Mouse (Mus musculus) stomach, embryonic 16.5 days (tissue): Measurements from ENCODE around the gene 1300017J02Rik. TPM values are rescaled to one million over a fixed set of nuclear protein-coding genes. Genes with fewer than 3 reads are reported as not detected.
"Not testable (repeated sequence)": the region's sequence is repeated elsewhere in the genome, so short reads cannot be mapped to it uniquely, and the experiment has no call there.

ENCODE experiments used
- ATAC-seq: fragments of 200-750 bp; cut with Nextera tagmentation; 2 replicates; pipeline ENCODE4 v1.8.0; 2017; ENCODE audit warnings: moderate number of reproducible peaks, moderate TSS enrichment; ENCODE audit not compliant: insufficient read depth, low FRiP score
- H3K27ac ChIP-seq: fragments of 300-500 bp; sonication (generic); 2 replicates; pipeline ENCODE4 v1.5.1; 2014; ENCODE audit warnings: low read length
- H3K27me3 ChIP-seq: fragments of 300-500 bp; sonication (generic); 2 replicates; pipeline ENCODE4 v1.6.1; 2014; ENCODE audit warnings: low read length, control low read depth, mixed read lengths; ENCODE audit not compliant: control insufficient read depth, insufficient read depth
- H3K36me3 ChIP-seq: fragments of 300-500 bp; sonication (generic); 2 replicates; pipeline ENCODE4 v1.6.1; 2014; ENCODE audit warnings: low read length; ENCODE audit not compliant: control insufficient read depth, insufficient read depth
- H3K4me1 ChIP-seq: fragments of 300-500 bp; sonication (generic); 2 replicates; pipeline ENCODE4 v1.6.1; 2014; ENCODE audit warnings: low read length, control low read depth, mixed read lengths; ENCODE audit not compliant: control insufficient read depth, insufficient read depth
- H3K4me2 ChIP-seq: fragments of 300-500 bp; sonication (generic); 2 replicates; pipeline ENCODE4 v1.6.1; 2014; ENCODE audit warnings: low read depth, low read length, mixed read lengths
- H3K4me3 ChIP-seq: fragments of 300-500 bp; sonication (generic); replicated peaks from 2 replicates; pipeline ENCODE4 v1.5.1; 2014; ENCODE audit warnings: mild to moderate bottlenecking, low read length
- H3K9ac ChIP-seq: fragments of 300-500 bp; sonication (generic); 2 replicates; pipeline ENCODE4 v1.6.1; 2014; ENCODE audit warnings: low read length
- H3K9me3 ChIP-seq: fragments of 300-500 bp; sonication (generic); replicated peaks from 2 replicates; pipeline ENCODE4 v1.6.1; 2016; ENCODE audit warnings: low read length, control low read depth; ENCODE audit not compliant: control insufficient read depth
- WGBS: fragments of 180-500 bp; shearing (Covaris S2); extraction: QIAGEN DNeasy Blood & Tissue Kit; methylation state at CpG from one replicate; pipeline ENCODE4 v1.1.7; 2014; 5-methylcytosine and 5-hydroxymethylcytosine counted together
- polyA plus RNA-seq: library from polyadenylated mRNA; unstranded; fragments of >200 nt; fragmentation: Nextera tagmentation; extraction: Ambion mirVana; gene quantifications from 2 replicates; pipeline ENCODE4 v1.2.1, GENCODE M21; 2015

1300017J02Rik gene
- 3.7 and 4.4 TPM in 2 replicates for polyA plus RNA-seq

DNA sequence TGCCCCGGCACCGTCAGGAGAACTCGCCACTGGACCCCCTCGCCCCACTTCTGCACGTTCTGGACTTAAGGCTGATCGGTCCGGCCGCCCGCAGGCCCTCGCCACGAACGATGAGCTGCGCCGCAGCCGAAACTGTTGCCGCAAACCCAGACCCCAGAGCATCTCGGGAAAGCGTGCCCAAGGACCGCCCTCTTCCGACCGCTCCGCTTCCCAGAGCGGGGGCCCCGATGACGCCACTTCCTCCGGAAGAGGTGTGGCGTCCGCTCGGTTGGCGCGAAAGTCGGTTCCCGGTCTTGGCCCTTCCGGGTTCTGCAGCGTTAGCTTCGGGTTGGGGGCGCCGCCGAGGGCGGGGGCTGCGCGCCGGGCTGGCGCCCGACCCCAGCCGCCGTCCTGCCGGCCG lies at the start of gene 1300017J02Rik, which contains the start of gene Topbp1:
TSS of gene 1300017J02Rik (minus strand) at position 156 of the 400 bp plus-strand sequence.
TSS of gene Topbp1 (plus strand) at position 289 of the 400 bp plus-strand sequence.
- 0% methylated on average over 47 of the region's 49 CpGs for WGBS
- Histone ChIP-seq H3K27ac (peak within 1 kb of the TSS; percentile 87), H3K4me2 (peak within 1 kb of the TSS; percentile 77)

DNA sequence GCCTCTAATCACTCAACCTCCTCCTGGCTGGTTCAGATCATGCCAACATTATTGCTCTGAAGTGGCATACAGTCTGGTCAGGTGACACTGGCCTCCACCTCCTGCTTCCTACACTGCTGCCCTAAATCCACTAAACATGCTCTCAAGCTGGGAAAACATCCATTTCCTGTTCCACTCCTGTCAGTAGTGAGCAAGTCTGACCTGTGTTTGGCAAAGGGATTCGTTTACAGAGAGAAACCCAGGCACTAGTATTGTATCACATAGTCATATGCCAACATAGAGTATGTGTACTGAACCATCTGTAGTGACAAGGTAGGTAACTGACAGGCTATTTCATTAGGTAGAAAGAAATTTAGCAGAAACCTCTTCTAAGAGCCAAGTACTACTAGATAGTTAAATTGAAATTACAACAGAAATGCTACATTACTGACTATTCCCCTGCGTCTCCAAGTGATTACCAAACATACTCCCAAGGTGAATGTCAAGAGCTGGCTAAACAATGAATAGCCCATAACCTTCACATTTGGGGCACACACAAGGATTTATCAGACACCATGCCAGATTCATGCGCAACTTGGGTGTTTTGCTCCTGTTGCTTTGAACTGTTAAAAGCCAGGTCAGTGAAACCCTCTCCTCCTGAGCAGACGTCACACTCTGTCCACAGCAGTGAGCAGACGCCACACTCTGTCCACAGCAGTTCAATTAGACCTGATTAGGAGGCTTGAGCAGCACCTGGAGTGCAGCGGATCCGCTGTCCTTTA lies 48.8 kb upstream of the 1300017J02Rik start:
- not testable (repeated sequence) for H3K9ac ChIP-seq, H3K4me2 ChIP-seq, ATAC-seq, H3K4me1 ChIP-seq, H3K36me3 ChIP-seq, H3K27ac ChIP-seq, H3K9me3 ChIP-seq, H3K27me3 ChIP-seq, H3K4me3 ChIP-seq
- WGBS = 85% methylated on average over 7 of the region's 7 CpGs

More for the DNA sequence above, at the start of gene 1300017J02Rik, which contains the start of gene Topbp1:
- Histone ChIP-seq H3K4me1 (peaks cover 5% of the 10 kb centered on the region; the same call in 1 of the 2 replicates), H3K36me3 (peaks cover 13% of the 10 kb centered on the region; the same call in 1 of the 2 replicates), H3K27me3 (no peaks in the 10 kb centered on the region), H3K9ac (peak within 1 kb of the TSS; percentile 97), H3K9me3 (no peaks in the 10 kb centered on the region), H3K4me3 (peak within 1 kb of the TSS; percentile 91)
- ATAC-seq = peak; percentile 97

GRCm38 (mm10) chr9:103348791-103349190 lies 43.9 kb upstream of the 1300017J02Rik start:
- no peaks in the 10 kb centered on the region for H3K27me3 ChIP-seq
- H3K4me2 ChIP-seq = no peak overlapping the region
- H3K4me3 ChIP-seq = no peak overlapping the region
- H3K36me3 ChIP-seq = no peaks in the 10 kb centered on the region
- no peaks in the 10 kb centered on the region for H3K4me1 ChIP-seq
- H3K9me3 ChIP-seq = no peaks in the 10 kb centered on the region
- no peak overlapping the region for H3K27ac ChIP-seq
- no peak for ATAC-seq
- H3K9ac ChIP-seq = no peak overlapping the region

- no peak overlapping the region for H3K9ac ChIP-seq
- WGBS = 59% methylated on average over 1 of the region's 1 CpGs
- H3K27ac ChIP-seq = no peak overlapping the region
- ATAC-seq = no peak
- no peaks in the 10 kb centered on the region for H3K9me3 ChIP-seq
- H3K36me3 ChIP-seq = 0 out of 2 replicates have a peak, but pooled peaks cover 3% of the 10 kb centered on the region
- H3K4me1 ChIP-seq = no peaks in the 10 kb centered on the region
- H3K27me3 ChIP-seq = no peaks in the 10 kb centered on the region
- H3K4me2 ChIP-seq = no peak overlapping the region
- H3K4me3 ChIP-seq = no peak overlapping the region
Measured at GRCm38 (mm10) chr9:103347996-103348490, 43.2 kb upstream of the 1300017J02Rik start.

- no peaks in the 10 kb centered on the region for H3K9me3 ChIP-seq
- H3K4me2 ChIP-seq = no peak overlapping the region
- 0 out of 2 replicates have a peak, but pooled peaks cover 3% of the 10 kb centered on the region for H3K36me3 ChIP-seq
- no peaks in the 10 kb centered on the region for H3K4me1 ChIP-seq
- 83% methylated on average over 4 of the region's 4 CpGs for WGBS
- H3K27ac ChIP-seq = no peak overlapping the region
- no peak for ATAC-seq
- no peak overlapping the region for H3K9ac ChIP-seq
- H3K4me3 ChIP-seq = no peak overlapping the region
- H3K27me3 ChIP-seq = no peaks in the 10 kb centered on the region
Measured at GRCm38 (mm10) chr9:103347045-103347444, 42.2 kb upstream of the 1300017J02Rik start.

GRCm38 (mm10) chr9:103336912-103337311 lies 32.0 kb upstream of the 1300017J02Rik start:
- Histone ChIP-seq H3K9ac (no peak overlapping the region), H3K36me3 (peaks cover 40% of the 10 kb centered on the region), H3K4me1 (no peaks in the 10 kb centered on the region), H3K27ac (no peak overlapping the region), H3K27me3 (no peaks in the 10 kb centered on the region), H3K4me2 (no peak overlapping the region), H3K9me3 (no peaks in the 10 kb centered on the region), H3K4me3 (no peak overlapping the region)
- no peak for ATAC-seq

DNA sequence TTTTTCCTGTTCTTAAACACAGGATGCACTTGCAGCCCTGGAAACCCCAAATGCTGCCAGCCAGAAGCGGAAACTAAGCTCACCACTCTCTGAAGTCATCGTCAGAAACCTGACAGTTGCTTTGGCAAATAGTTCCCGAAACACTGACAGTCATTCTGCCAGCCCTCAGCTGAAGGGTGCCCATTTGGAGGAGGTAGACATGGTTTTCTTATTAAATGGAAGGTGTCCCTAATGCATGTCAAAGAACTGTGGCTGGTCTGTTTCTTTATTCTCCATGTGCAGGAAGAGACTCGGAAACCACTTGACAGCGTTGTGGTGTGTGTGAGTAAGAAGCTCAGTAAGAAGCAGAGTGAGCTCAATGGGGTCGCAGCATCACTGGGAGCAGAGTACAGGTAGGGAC lies 27.8 kb upstream of the 1300017J02Rik start:
- no peak for ATAC-seq
- peaks cover 31% of the 10 kb centered on the region for H3K36me3 ChIP-seq

GRCm38 (mm10) chr9:103326449-103326848 lies 21.6 kb upstream of the 1300017J02Rik start:
- no peak for ATAC-seq
- Histone ChIP-seq H3K9ac (no peak overlapping the region), H3K9me3 (no peaks in the 10 kb centered on the region), H3K4me1 (no peaks in the 10 kb centered on the region), H3K27ac (no peak overlapping the region), H3K27me3 (no peaks in the 10 kb centered on the region), H3K36me3 (peaks cover 29% of the 10 kb centered on the region), H3K4me2 (no peak overlapping the region), H3K4me3 (no peak overlapping the region)
- 75% methylated on average over 9 of the region's 9 CpGs for WGBS

More for the DNA sequence above, 27.8 kb upstream of the 1300017J02Rik start:
- Histone ChIP-seq H3K4me3 (no peak overlapping the region), H3K4me2 (no peak overlapping the region), H3K4me1 (no peaks in the 10 kb centered on the region), H3K27ac (no peak overlapping the region), H3K27me3 (no peaks in the 10 kb centered on the region), H3K9ac (no peak overlapping the region), H3K9me3 (no peaks in the 10 kb centered on the region)
- 92% methylated on average over 6 of the region's 6 CpGs for WGBS

GRCm38 (mm10) chr9:103324678-103325077 lies 19.8 kb upstream of the 1300017J02Rik start:
- Histone ChIP-seq H3K36me3 (peaks cover 40% of the 10 kb centered on the region), H3K4me1 (no peaks in the 10 kb centered on the region), H3K27me3 (no peaks in the 10 kb centered on the region), H3K4me2 (no peak overlapping the region), H3K9me3 (no peaks in the 10 kb centered on the region), H3K27ac (no peak overlapping the region), H3K9ac (no peak overlapping the region), H3K4me3 (no peak overlapping the region)
- ATAC-seq = no peak
- 83% methylated on average over 1 of the region's 2 CpGs for WGBS
